Mouse (Mus musculus) liver, adult 10 weeks (tissue): ENCODE results near the gene Hes1. TPM values are rescaled to one million over a fixed set of nuclear protein-coding genes. Genes with fewer than 3 reads are reported as not detected.

Source experiments
- polyA plus RNA-seq: library from polyadenylated mRNA; stranded (reverse); fragments of 350-450 nt; fragmentation: Illumina TruSeq; extraction: RNeasy Lipid Tissue Mini Kit (QIAGEN cat#74804); gene quantifications from one replicate; pipeline ENCODE4 v1.2.3, GENCODE M21; 2014; ENCODE audit warnings: low read depth, low replicate concordance

Gene Hes1
- 25.6 TPM for polyA plus RNA-seq

GRCm38 (mm10) chr16:30063984-30064453, at the start of gene Hes1:
Gene Hes1 (plus strand): TSS chr16:30064384.

Other genes starting within 250 kb of the Hes1 start
- gene Cpn2, start 203.1 kb downstream of the Hes1 start, polyA plus RNA-seq, result 75.7 TPM
- not detected for gene Lrrc15, start 218.9 kb downstream of the Hes1 start, polyA plus RNA-seq
- gene Gp5, start 246.4 kb downstream of the Hes1 start, polyA plus RNA-seq, result not detected